Mouse (Mus musculus) liver, embryonic 14.5 days (tissue): Measurements from ENCODE around the gene Gm5475.

Source experiments
- CTCF ChIP-seq: IDR thresholded peaks from 2 replicates; pipeline ENCODE4 v1.5.1; 2016; ENCODE audit warnings: antibody characterized with exemption, low read depth, control low read depth
- EP300 ChIP-seq: IDR thresholded peaks from 2 replicates; pipeline ENCODE4 v1.6.1; 2016; ENCODE audit warnings: antibody characterized with exemption, low read depth

DNA sequence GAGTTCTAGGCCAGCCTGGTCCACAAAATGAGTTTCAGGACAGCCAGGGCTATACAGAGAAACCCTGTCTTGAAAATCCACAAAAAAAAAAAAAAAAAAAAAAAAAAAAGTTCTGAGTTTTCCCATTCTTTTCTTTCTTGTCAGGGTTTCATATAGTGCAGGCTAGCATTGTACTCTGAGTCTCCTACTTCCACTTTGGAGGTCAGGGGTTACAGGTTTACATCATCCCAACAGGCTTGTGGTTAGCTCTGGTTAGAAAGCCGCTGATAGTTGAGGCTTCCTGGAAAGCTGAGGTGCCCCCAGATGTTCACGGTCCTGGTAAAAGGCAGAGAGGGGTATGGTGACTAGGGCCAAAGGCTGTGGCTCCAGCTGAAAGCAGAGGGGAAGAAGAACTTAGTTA is 24.9 kb downstream of the Gm5475 start:
- no peak for TF ChIP-seq CTCF
- no peak for TF ChIP-seq EP300
